Mouse (Mus musculus) embryonic fibroblast, embryonic 13.5 days (primary cell): ENCODE results near the gene Dock9.

Source experiments
- CTCF ChIP-seq: IDR thresholded peaks from 2 replicates; pipeline ENCODE4 v1.5.1; 2011; ENCODE audit warnings: mild to moderate bottlenecking, control low read depth, low read length, moderate library complexity, borderline replicate concordance; ENCODE audit not compliant: insufficient read depth
- POLR2A ChIP-seq: IDR thresholded peaks from 2 replicates; pipeline ENCODE4 v1.6.1; 2011; ENCODE audit warnings: low read depth, mild to moderate bottlenecking, control low read depth, low read length, moderate library complexity

DNA sequence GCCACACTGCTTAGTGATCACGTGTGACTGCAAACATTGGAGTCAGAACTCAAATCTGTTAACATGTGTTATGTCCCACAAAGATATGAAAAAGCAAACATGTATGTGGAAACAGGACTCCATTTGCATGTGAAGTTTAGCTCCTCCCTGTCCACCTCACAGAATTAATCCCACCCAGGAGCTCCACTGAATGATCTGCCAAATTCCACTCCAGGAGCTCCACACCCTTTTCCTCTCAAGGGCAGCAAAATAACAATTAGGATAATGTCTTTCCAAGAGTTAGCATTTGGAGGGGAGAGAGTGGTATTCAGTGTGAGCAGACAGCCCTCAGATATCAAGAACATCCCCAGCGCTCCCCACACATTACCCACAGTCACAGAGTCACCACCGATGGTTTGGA, 102.9 kb downstream of the Dock9 start:
- TF ChIP-seq CTCF, result no peak
- no peak for TF ChIP-seq POLR2A
